Mouse (Mus musculus) kidney, adult 2 months (tissue): ENCODE data around the gene Cd36.

Experiments
- CTCF ChIP-seq: fragments of 200-500 bp; conservative IDR thresholded peaks from 2 replicates; pipeline ENCODE4 v1.5.1; 2011; ENCODE audit warnings: low read depth, mild to moderate bottlenecking, control low read depth, low read length, moderate library complexity, mixed read lengths; ENCODE audit not compliant: insufficient read depth, insufficient read length
- POLR2A ChIP-seq: fragments of 200-500 bp; IDR thresholded peaks from one replicate; pipeline ENCODE4 v1.6.1; 2011; ENCODE audit warnings: low read depth, low read length, control low read depth

DNA sequence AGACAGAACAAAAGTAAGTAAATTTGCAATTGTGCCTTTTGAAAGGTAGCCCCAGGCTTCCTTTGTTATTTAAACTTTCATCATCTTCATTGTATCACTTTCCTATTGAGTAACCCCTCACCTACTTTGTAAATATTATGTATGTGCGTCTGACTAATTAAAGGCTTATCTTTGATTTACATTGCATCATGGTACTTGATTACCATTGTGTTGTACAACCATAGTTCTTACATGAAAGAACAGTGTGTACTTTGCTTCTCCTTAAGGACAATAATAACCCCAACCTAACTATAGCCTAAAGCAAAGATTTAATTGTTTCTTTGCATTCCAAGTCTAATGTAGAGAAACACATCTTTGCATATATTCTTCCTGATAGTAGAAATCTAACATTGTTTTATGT, 78.3 kb downstream of the Cd36 start:
- TF ChIP-seq POLR2A (no peak), CTCF (no peak)
